Mouse (Mus musculus) MEL-GATA-1-ER (cell line): ENCODE measurements around the gene AC129217.1.

Experiments used
- DNase-seq: peaks from one replicate; pipeline ENCODE4 v3.0.0-alpha.2; 2012; ENCODE audit warnings: low read depth; ENCODE audit errors: extremely low read depth

AC129217.1 gene

GRCm38 (mm10) chr19:8829660-8830059, at the start of gene AC129217.1:
TSS of gene AC129217.1 (plus strand) at chr19:8829773.
- DNase-seq = peak; percentile 63

GRCm38 (mm10) chr19:8786008-8786781, 43.4 kb upstream of the AC129217.1 start, which contains the start of gene Taf6l:
TSS of gene Taf6l (minus strand) at chr19:8786417.
- peak; percentile 96 for DNase-seq

- no peak for DNase-seq
Measured at GRCm38 (mm10) chr19:8788521-8788920, 41.1 kb upstream of the AC129217.1 start.

- DNase-seq = no peak
Measured at GRCm38 (mm10) chr19:8789171-8789570, 40.4 kb upstream of the AC129217.1 start.

GRCm38 (mm10) chr19:8790171-8790570, 39.4 kb upstream of the AC129217.1 start:
- DNase-seq = no peak

GRCm38 (mm10) chr19:8798264-8798946, 31.2 kb upstream of the AC129217.1 start, which contains the start of gene Polr2g:
TSS of gene Polr2g (minus strand) at chr19:8798577.
- peak; percentile 86 for DNase-seq

- DNase-seq = no peak
Measured at GRCm38 (mm10) chr19:8798947-8799315, 30.6 kb upstream of the AC129217.1 start.

- DNase-seq = peak; percentile 99
Measured at GRCm38 (mm10) chr19:8802130-8802821, 27.3 kb upstream of the AC129217.1 start, which contains the start of gene Zbtb3. TSS of gene Zbtb3 (plus strand) at chr19:8802555.

GRCm38 (mm10) chr19:8803204-8803780, 26.3 kb upstream of the AC129217.1 start:
- no peak for DNase-seq

- no peak for DNase-seq
Measured at GRCm38 (mm10) chr19:8803879-8804660, 25.5 kb upstream of the AC129217.1 start.

- no peak for DNase-seq
Measured at GRCm38 (mm10) chr19:8806810-8807209, 22.8 kb upstream of the AC129217.1 start.

- DNase-seq = no peak
Measured at GRCm38 (mm10) chr19:8815812-8816211, 13.8 kb upstream of the AC129217.1 start.

- DNase-seq = no peak
Measured at GRCm38 (mm10) chr19:8817001-8817400, 12.6 kb upstream of the AC129217.1 start.

GRCm38 (mm10) chr19:8818301-8818798, 11.2 kb upstream of the AC129217.1 start:
- no peak for DNase-seq

GRCm38 (mm10) chr19:8818801-8819595, 10.6 kb upstream of the AC129217.1 start, which contains the start of gene Ttc9c:
TSS of gene Ttc9c (minus strand) at chr19:8819333.
- peak; percentile 98 for DNase-seq

GRCm38 (mm10) chr19:8819596-8820423, 9.8 kb upstream of the AC129217.1 start, which contains the start of gene Hnrnpul2:
TSS of gene Hnrnpul2 (plus strand) at chr19:8820010.
- peak; percentile 97 for DNase-seq

GRCm38 (mm10) chr19:8820424-8820956, 9.1 kb upstream of the AC129217.1 start:
- no peak for DNase-seq

- no peak for DNase-seq
Measured at GRCm38 (mm10) chr19:8821146-8821545, 8.4 kb upstream of the AC129217.1 start.
